Mouse (Mus musculus) spleen, embryonic (tissue): Measurements from ENCODE around the gene Hist1h1e.

Source experiments
- CTCF ChIA-PET: fragments of 350-600 bp; sonication (Branson Sonifier 250); formaldehyde crosslinking; loops from one replicate; lab custom pipeline; 2022; lab: Charles Lee

The Hist1h1e gene

GRCm38 (mm10) chr13:23622175-23622671, at the start of gene Hist1h1e:
Gene Hist1h1e, minus strand, starts transcription at chr13:23622558.
- CTCF ChIA-PET, result interaction anchor here (0.8 kb wide), 1 partner anchor 54 kb away, joined by 3 read pairs; no protein-coding TSS in a partner anchor

GRCm38 (mm10) chr13:23662536-23662935, 40.2 kb upstream of the Hist1h1e start:
- CTCF ChIA-PET, result interaction anchor here (0.5 kb wide), 1 partner anchor 72 kb away, joined by 7 read pairs; no protein-coding TSS in a partner anchor

GRCm38 (mm10) chr13:23659636-23660366, 37.4 kb upstream of the Hist1h1e start:
- CTCF ChIA-PET, result no interaction called here

GRCm38 (mm10) chr13:23630653-23631052, 8.3 kb upstream of the Hist1h1e start:
- CTCF ChIA-PET, result no interaction called here

GRCm38 (mm10) chr13:23622861-23623450, 598 bp upstream of the Hist1h1e start:
- CTCF ChIA-PET, result interaction anchor here (0.8 kb wide), 1 partner anchor 55 kb away, joined by 3 read pairs; no protein-coding TSS in a partner anchor

- CTCF ChIA-PET, result interaction anchor here (1.3 kb wide), 1 partner anchor 39 kb away, joined by 3 read pairs; no protein-coding TSS in a partner anchor
These were observed 705 bp downstream of the Hist1h1e start for GRCm38 (mm10) chr13:23621532-23622174.

GRCm38 (mm10) chr13:23620733-23621531, 1.4 kb downstream of the Hist1h1e start, which contains the start of gene Hist1h2be:
Gene Hist1h2be, minus strand, starts transcription at chr13:23621124.
- CTCF ChIA-PET, result interaction anchor here (0.5 to 1.3 kb wide), 3 partner anchors 38 to 166 kb away, joined by 3 read pairs; no protein-coding TSS in a partner anchor

GRCm38 (mm10) chr13:23620056-23620732, 2.2 kb downstream of the Hist1h1e start:
- CTCF ChIA-PET, result interaction anchor here (0.5 to 0.6 kb wide), 2 partner anchors 65 to 81 kb away, joined by 3 to 5 read pairs; no protein-coding TSS in a partner anchor

- CTCF ChIA-PET, result no interaction called here
These were observed 10.7 kb downstream of the Hist1h1e start for GRCm38 (mm10) chr13:23611638-23612037.

GRCm38 (mm10) chr13:23610393-23610792, 12.0 kb downstream of the Hist1h1e start:
- CTCF ChIA-PET, result no interaction called here

GRCm38 (mm10) chr13:23609844-23610243, 12.5 kb downstream of the Hist1h1e start:
- CTCF ChIA-PET, result no interaction called here

- CTCF ChIA-PET, result interaction anchor here (0.6 to 0.7 kb wide), 2 partner anchors 42 to 44 kb away, joined by 3 to 12 read pairs; no protein-coding TSS in a partner anchor
These were observed 13.1 kb downstream of the Hist1h1e start for GRCm38 (mm10) chr13:23609209-23609608.

GRCm38 (mm10) chr13:23605052-23605451, 17.3 kb downstream of the Hist1h1e start:
- CTCF ChIA-PET, result no interaction called here

- CTCF ChIA-PET, result interaction anchor here (0.7 kb wide), 1 partner anchor 63 kb away, joined by 3 read pairs; no protein-coding TSS in a partner anchor
These were observed 17.9 kb downstream of the Hist1h1e start for GRCm38 (mm10) chr13:23604452-23604851.

GRCm38 (mm10) chr13:23603182-23603699, 19.1 kb downstream of the Hist1h1e start:
- CTCF ChIA-PET, result interaction anchor here (0.6 to 0.7 kb wide), 2 partner anchors 23 to 1172 kb away, joined by 3 to 4 read pairs; no protein-coding TSS in a partner anchor

GRCm38 (mm10) chr13:23597957-23598356, 24.4 kb downstream of the Hist1h1e start:
- CTCF ChIA-PET, result interaction anchor here (0.6 to 1.0 kb wide), 2 partner anchors 85 to 161 kb away, joined by 3 to 4 read pairs; no protein-coding TSS in a partner anchor

- CTCF ChIA-PET, result no interaction called here
These were observed 26.6 kb downstream of the Hist1h1e start for GRCm38 (mm10) chr13:23595622-23596372.

- CTCF ChIA-PET, result no interaction called here
These were observed 27.2 kb downstream of the Hist1h1e start for GRCm38 (mm10) chr13:23595185-23595584.
